Mouse (Mus musculus): ENCODE measurements around the gene Ncor2. TPM values are rescaled to one million over a fixed set of nuclear protein-coding genes. Genes with fewer than 3 reads are reported as not detected.
A peak's percentile ranks its signal among the peaks of the same experiment; 100 is the strongest.

Ncor2 gene
- total RNA-seq, 1 experiment, result 19.9 TPM

GRCm38 (mm10) chr5:125196054-125196453 lies 17.0 kb upstream of the Ncor2 start:
- no peaks in the 10 kb centered on the region for H3K36me3 ChIP-seq (ENCODE audit: control insufficient read depth, insufficient read depth, low read length, poor library complexity, severe bottlenecking)
- no peak overlapping the region for H3K27ac ChIP-seq (ENCODE audit: insufficient read depth, low read depth, low read length, poor library complexity, severe bottlenecking)
- H3K9ac ChIP-seq (ENCODE audit: insufficient read depth, low read depth, low read length, poor library complexity, severe bottlenecking), result no peak overlapping the region
- no peak overlapping the region for H3K4me3 ChIP-seq (ENCODE audit: insufficient read depth in 1 of 2, low read depth in 1 of 2, low read length in 2 of 2, poor library complexity in 1 of 2, severe bottlenecking in 1 of 2)
- TF ChIP-seq ZNF384 (IDR thresholded peaks at IDR 0.05; ENCODE audit: low read depth, low read length) (no peak), CHD2 (IDR thresholded peaks at IDR 0.05; ENCODE audit: low read depth, low read length) (no peak), HCFC1 (IDR thresholded peaks at IDR 0.05; ENCODE audit: borderline replicate concordance, insufficient read depth, low read length) (no peak), ZC3H11A (IDR thresholded peaks at IDR 0.05; ENCODE audit: borderline replicate concordance, low read depth, low read length) (no peak), MAFK (IDR thresholded peaks at IDR 0.05; ENCODE audit: insufficient read depth, low read depth, low read length) (no peak)
- no peak for DNase-seq (ENCODE audit: low read depth, low spot score)
- in situ Hi-C loops (cut with MboI; ENCODE audit: low sequenced_read_pairs in 2 of 2, unreplicated experiment in 2 of 2), result no loop called here
- no peaks in the 10 kb centered on the region for H3K9me3 ChIP-seq (ENCODE audit: control insufficient read depth, insufficient read depth, low read depth, low read length)
- H3K4me1 ChIP-seq (ENCODE audit: control insufficient read depth in 2 of 2, insufficient read depth in 2 of 2, low read length in 2 of 2, poor library complexity in 1 of 2), result peaks cover 8 to 10% of the 10 kb centered on the region in 2 experiments; a peak in 3 of 4 replicates

DNA sequence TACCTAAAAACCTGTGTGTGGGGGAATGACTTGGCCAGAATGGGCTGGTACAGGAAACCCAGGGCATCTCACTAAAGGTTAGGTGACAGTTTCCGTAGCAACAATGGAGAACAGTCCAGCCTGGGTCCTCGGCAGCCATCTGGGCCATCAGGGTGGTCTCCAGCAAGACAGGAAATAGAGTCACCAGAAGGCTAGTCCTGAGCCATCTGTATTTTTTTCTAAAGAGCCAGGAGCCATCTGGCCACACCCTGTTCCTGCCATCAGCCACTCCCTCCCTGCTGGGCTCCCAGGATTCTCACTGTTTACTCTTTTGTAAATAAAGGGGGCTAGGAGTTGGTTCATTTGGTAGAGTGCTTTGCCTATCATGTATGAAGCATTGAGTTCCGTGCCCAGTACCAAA lies 16.1 kb upstream of the Ncor2 start:
- TF ChIP-seq CHD2 (IDR thresholded peaks at IDR 0.05; ENCODE audit: low read depth, low read length) (0 out of 2 replicates have a peak, but pooled peaks have one; percentile 17), ZC3H11A (IDR thresholded peaks at IDR 0.05; ENCODE audit: borderline replicate concordance, low read depth, low read length) (no peak), ZNF384 (IDR thresholded peaks at IDR 0.05; ENCODE audit: low read depth, low read length) (peak; percentile 72), HCFC1 (IDR thresholded peaks at IDR 0.05; ENCODE audit: borderline replicate concordance, insufficient read depth, low read length) (no peak), MAFK (IDR thresholded peaks at IDR 0.05; ENCODE audit: insufficient read depth, low read depth, low read length) (no peak)
- H3K9me3 ChIP-seq (ENCODE audit: control insufficient read depth, insufficient read depth, low read depth, low read length), result no peaks in the 10 kb centered on the region
- no peak overlapping the region for H3K4me3 ChIP-seq (ENCODE audit: insufficient read depth in 1 of 2, low read depth in 1 of 2, low read length in 2 of 2, poor library complexity in 1 of 2, severe bottlenecking in 1 of 2)
- no peak overlapping the region for H3K9ac ChIP-seq (ENCODE audit: insufficient read depth, low read depth, low read length, poor library complexity, severe bottlenecking)
- H3K27ac ChIP-seq (ENCODE audit: insufficient read depth, low read depth, low read length, poor library complexity, severe bottlenecking), result no peak overlapping the region
- no peak for DNase-seq (ENCODE audit: low read depth, low spot score)
- H3K36me3 ChIP-seq (ENCODE audit: control insufficient read depth, insufficient read depth, low read length, poor library complexity, severe bottlenecking), result no peaks in the 10 kb centered on the region
- in situ Hi-C loops (cut with MboI; ENCODE audit: low sequenced_read_pairs in 2 of 2, unreplicated experiment in 2 of 2), result no loop called here
- H3K4me1 ChIP-seq (ENCODE audit: control insufficient read depth in 2 of 2, insufficient read depth in 2 of 2, low read length in 2 of 2, poor library complexity in 1 of 2), result peaks cover 8 to 10% of the 10 kb centered on the region in 2 experiments; a peak in 3 of 4 replicates

DNA sequence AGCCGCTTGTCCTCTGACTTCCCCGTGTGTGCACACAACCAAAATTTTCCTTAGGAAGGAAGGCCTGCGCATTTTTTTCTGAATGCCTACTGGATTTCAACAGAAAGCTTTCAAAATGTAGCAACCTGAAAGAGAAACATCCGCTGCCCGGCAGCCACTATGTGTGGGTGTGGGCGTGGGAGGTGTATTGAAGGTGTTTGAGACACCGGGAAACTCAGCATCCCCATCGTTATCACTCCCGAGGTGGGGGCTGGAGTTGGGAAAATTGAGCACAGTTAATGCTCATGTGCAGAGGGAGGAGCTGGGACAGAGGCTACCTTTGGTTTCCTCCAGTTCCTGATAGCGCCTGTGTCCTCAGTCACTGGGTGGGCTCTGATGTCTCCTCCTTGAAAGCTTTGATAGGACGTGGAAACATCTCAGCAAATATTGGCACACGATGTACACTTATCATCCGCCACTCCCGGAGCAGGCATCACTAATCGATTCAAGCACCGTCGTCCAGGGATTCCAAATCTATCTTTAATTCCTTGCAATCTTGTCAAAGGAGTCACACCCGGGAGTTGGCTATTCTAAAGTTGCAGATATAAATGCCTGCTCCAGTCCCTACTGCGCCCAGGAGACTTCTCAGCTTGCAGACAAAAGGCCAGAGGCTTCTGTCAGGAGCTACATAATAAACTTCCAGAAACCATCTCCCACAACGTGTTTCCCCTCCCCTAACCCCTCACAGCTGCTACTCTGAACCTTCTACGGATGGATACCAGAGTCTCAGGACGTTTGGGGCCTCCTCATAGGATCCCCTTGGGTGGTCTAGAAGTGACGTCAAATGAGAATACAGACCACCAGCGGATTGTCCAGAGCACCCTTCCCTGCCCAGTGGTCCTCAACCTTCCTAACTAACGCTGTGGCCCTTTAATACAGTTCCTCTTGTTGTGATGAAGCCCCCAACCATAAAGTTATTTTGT lies 14.7 kb upstream of the Ncor2 start:
- H3K9ac ChIP-seq (ENCODE audit: insufficient read depth, low read depth, low read length, poor library complexity, severe bottlenecking), result no peak overlapping the region

GRCm38 (mm10) chr5:125191608-125192007 lies 12.6 kb upstream of the Ncor2 start:
- H3K27ac ChIP-seq (ENCODE audit: insufficient read depth, low read depth, low read length, poor library complexity, severe bottlenecking), result no peak overlapping the region
- H3K4me3 ChIP-seq (ENCODE audit: insufficient read depth in 1 of 2, low read depth in 1 of 2, low read length in 2 of 2, poor library complexity in 1 of 2, severe bottlenecking in 1 of 2), result no peak overlapping the region
- H3K9ac ChIP-seq (ENCODE audit: insufficient read depth, low read depth, low read length, poor library complexity, severe bottlenecking), result no peak overlapping the region
- DNase-seq (ENCODE audit: low read depth, low spot score), result no peak
- TF ChIP-seq ZC3H11A (IDR thresholded peaks at IDR 0.05; ENCODE audit: borderline replicate concordance, low read depth, low read length) (no peak), MAFK (IDR thresholded peaks at IDR 0.05; ENCODE audit: insufficient read depth, low read depth, low read length) (no peak), CHD2 (IDR thresholded peaks at IDR 0.05; ENCODE audit: low read depth, low read length) (no peak), HCFC1 (IDR thresholded peaks at IDR 0.05; ENCODE audit: borderline replicate concordance, insufficient read depth, low read length) (no peak), ZNF384 (IDR thresholded peaks at IDR 0.05; ENCODE audit: low read depth, low read length) (no peak)
- H3K9me3 ChIP-seq (ENCODE audit: control insufficient read depth, insufficient read depth, low read depth, low read length), result no peaks in the 10 kb centered on the region
- in situ Hi-C loops (cut with MboI; ENCODE audit: low sequenced_read_pairs in 2 of 2, unreplicated experiment in 2 of 2), result no loop called here
- no peaks in the 10 kb centered on the region for H3K36me3 ChIP-seq (ENCODE audit: control insufficient read depth, insufficient read depth, low read length, poor library complexity, severe bottlenecking)
- peaks cover 5 to 11% of the 10 kb centered on the region in 2 experiments; a peak in 3 of 4 replicates for H3K4me1 ChIP-seq (ENCODE audit: control insufficient read depth in 2 of 2, insufficient read depth in 2 of 2, low read length in 2 of 2, poor library complexity in 1 of 2)

More for the DNA sequence above, 14.7 kb upstream of the Ncor2 start:
- Histone ChIP-seq H3K27ac (ENCODE audit: insufficient read depth, low read depth, low read length, poor library complexity, severe bottlenecking) (no peak overlapping the region), H3K4me3 (ENCODE audit: insufficient read depth in 1 of 2, low read depth in 1 of 2, low read length in 2 of 2, poor library complexity in 1 of 2, severe bottlenecking in 1 of 2) (no peak overlapping the region), H3K36me3 (ENCODE audit: control insufficient read depth, insufficient read depth, low read length, poor library complexity, severe bottlenecking) (no peaks in the 10 kb centered on the region), H3K9me3 (ENCODE audit: control insufficient read depth, insufficient read depth, low read depth, low read length) (no peaks in the 10 kb centered on the region), H3K4me1 (ENCODE audit: control insufficient read depth in 2 of 2, insufficient read depth in 2 of 2, low read length in 2 of 2, poor library complexity in 1 of 2) (peaks cover 5 to 14% of the 10 kb centered on the region in 2 experiments; a peak in 3 of 4 replicates)
- DNase-seq (ENCODE audit: low read depth, low spot score), result no peak
- no peak for TF ChIP-seq MAFK (IDR thresholded peaks at IDR 0.05; ENCODE audit: insufficient read depth, low read depth, low read length)
- no peak for TF ChIP-seq HCFC1 (IDR thresholded peaks at IDR 0.05; ENCODE audit: borderline replicate concordance, insufficient read depth, low read length)
- TF ChIP-seq CHD2 (IDR thresholded peaks at IDR 0.05; ENCODE audit: low read depth, low read length), result no peak
- TF ChIP-seq ZNF384 (IDR thresholded peaks at IDR 0.05; ENCODE audit: low read depth, low read length), result no peak
- TF ChIP-seq ZC3H11A (IDR thresholded peaks at IDR 0.05; ENCODE audit: borderline replicate concordance, low read depth, low read length), result no peak
- in situ Hi-C loops (cut with MboI; ENCODE audit: low sequenced_read_pairs in 2 of 2, unreplicated experiment in 2 of 2), result no loop called here
